Mouse (Mus musculus): ENCODE results near the gene Pou5f2. TPM values are rescaled to one million over a fixed set of nuclear protein-coding genes. Genes with fewer than 3 reads are reported as not detected.

Pou5f2 gene
- 3.7 TPM for polyA plus RNA-seq (2017; shearing (Covaris generic))

GRCm38 (mm10) chr13:78024683-78025294 is at the start of gene Pou5f2:
TSS of gene Pou5f2 (plus strand) at chr13:78024902.

Other genes with a start within 250 kb of the Pou5f2 start
- gene Nr2f1, start 174.9 kb downstream of the Pou5f2 start, polyA plus RNA-seq (2017; shearing (Covaris generic)) = 1.3 TPM

All from effector memory CD4-positive, alpha-beta T cell, adult 7 months (primary cell).